Mouse (Mus musculus): ENCODE measurements at regions not wholly inside any gene's neighbourhood (a gene's known extent, or its start where the extent isn't known, plus 50 kb on each side); places are given as distances from the start of the nearest gene placed in this dataset.
A peak's percentile ranks its signal among the peaks of the same experiment; 100 is the strongest.

- no peak for DNase-seq
Observed at GRCm38 (mm10) chr6:67113261-67113660, 76.0 kb upstream of the Gadd45a start.

DNA sequence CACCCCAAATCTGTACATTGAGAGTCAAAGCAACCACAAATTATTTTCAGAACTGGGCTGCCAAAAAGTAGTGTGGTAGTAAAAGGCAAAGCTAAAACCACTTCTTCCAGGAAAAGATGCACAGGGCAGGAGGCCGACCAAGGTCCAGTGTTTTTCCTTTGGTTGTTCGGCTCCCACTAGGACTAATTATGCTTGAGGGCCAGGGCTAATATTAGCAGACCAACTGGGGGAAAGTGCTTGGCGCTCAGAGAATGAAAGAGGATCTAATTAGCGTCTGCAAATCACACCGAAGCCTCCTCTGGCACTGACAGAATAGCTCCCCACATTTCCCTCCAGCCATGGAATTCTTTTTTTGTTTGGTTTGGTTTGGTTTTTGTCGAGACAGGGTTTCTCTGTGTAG is 75.1 kb upstream of the Gadd45a start:
- no peak for DNase-seq

GRCm38 (mm10) chr6:67111581-67111980 is 74.3 kb upstream of the Gadd45a start:
- no peak for DNase-seq

DNA sequence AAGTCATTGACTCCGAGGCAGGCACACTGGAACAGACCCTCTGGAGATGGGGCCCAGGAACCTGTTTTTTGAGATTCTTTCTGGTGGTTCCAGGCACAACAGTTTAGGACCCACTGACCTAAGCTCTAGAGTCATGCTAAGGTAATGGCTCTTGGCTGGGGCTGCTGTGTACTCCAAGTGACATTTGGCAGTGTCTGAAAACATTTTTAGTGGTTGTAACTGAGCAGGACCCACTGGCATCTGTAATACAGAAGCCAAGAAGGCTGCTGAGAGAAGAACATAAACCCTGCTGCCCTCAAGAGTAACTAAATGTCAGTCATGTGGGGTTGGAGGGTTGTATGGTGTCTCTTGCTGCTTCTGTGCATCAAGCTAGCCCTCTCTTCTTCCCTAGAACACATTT is 73.1 kb upstream of the Gadd45a start:
- DNase-seq, result no peak

DNA sequence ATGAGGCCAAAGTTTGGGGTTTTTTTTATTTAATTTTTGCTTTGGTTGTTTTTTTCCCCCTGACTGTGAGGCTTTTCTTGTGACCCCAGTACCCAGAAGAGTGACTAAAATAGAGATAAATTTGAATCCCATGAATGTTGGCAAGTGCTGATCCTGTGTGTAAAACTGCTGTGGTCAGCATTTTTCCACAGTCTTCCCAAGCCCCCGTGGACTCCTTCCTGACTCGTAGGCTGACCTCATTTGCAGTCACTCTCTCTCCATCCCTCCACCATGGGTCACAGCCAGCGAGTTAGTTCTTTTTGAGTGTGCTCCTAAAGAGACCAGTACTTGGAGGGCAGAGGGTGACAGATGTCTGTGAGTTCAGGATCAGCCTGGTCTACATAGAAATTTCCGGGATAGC is 72.5 kb upstream of the Gadd45a start:
- DNase-seq, result no peak

GRCm38 (mm10) chr6:67107517-67107916 is 70.3 kb upstream of the Gadd45a start:
- DNase-seq, result no peak

GRCm38 (mm10) chr6:67106493-67106892 is 69.2 kb upstream of the Gadd45a start:
- no peak for DNase-seq

- DNase-seq, result no peak
Observed at GRCm38 (mm10) chr6:67105386-67105785, 68.1 kb upstream of the Gadd45a start.

DNA sequence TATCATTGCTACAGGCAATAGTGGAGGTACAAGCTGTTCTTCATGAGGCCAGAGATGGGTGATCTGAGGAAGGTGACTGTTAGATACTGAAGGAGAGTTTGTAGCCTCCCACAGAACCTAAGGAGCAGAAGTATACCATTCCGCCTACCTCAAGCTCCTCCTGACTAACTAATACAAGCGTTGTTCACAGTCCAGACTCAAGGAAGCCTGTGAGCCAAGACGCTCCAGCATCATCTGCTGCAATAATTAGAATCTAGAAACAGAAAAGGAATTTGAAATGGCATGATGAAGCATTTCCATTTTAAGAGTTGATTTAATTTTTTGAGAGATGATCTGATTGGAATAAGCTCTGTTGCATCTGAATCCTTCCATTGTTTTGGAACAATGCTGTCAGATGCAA is 66.9 kb upstream of the Gadd45a start:
- DNase-seq, result no peak

DNA sequence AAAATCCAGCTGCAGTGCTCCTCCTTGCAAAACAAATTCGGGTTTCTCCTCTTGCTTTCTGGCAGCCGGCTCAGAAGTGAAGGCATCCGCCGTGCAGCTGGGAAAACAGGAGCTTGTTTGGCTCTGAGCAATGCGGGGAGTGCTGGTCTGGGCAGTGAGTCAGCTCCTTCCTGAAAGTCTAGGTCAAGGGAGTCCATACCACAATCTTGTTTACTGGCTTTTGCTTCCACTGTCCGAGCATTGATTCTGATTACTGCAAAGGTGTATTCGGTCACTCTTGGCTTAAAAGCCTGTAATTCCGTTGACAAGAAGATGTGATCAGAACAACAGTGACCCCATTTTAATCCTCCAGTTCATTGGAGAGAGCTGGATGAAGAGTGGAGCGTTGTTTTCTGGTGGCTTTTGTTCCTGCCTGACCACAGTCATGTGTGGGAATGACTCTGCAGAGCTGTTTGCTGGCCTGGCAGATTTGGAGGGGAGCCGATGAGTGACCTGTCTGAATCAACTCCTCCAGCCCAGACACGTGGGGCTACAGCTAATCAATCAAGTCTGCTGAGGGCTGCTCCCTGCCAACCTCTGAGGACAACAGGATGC is 65.4 kb upstream of the Gadd45a start:
- no peak for DNase-seq

DNA sequence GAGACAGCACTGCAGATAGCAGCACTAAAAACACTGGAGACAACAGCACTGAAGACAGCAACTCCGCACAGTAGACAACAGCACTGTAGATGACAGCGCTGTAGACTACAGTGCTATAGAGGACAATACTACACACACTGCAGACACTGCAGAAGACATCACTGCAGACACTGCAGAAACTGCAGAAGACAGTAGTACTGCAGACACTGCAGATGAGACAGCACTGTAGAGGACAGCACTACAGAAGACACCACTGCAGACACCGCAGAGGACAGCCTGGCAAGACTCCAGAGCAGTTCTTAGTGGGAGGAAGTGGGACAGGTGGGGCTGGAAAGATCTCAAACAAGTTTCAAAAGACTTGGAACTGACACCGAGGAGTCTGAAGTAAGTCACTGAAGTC is 64.8 kb upstream of the Gadd45a start:
- no peak for DNase-seq

DNA sequence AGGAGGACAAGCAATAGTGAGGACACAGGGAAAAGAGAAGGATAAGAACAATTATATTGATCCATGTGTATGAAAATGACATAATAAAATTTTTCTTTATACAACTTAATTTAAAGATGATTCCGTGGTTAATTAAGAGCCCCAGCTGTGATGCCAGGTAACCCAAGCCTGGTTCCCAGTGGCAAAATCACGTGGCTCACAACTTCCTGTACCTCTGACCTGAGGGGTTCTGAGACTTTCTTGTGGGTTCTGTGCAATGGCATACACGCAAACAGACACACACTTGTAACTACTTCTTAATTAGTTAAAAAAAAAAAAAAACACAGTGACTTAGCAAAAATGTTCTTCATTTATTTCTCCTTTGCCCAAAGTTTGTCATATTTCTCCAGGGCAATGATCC is 57.2 kb upstream of the Gadd45a start:
- DNase-seq, result peak; percentile 28 to 50

DNA sequence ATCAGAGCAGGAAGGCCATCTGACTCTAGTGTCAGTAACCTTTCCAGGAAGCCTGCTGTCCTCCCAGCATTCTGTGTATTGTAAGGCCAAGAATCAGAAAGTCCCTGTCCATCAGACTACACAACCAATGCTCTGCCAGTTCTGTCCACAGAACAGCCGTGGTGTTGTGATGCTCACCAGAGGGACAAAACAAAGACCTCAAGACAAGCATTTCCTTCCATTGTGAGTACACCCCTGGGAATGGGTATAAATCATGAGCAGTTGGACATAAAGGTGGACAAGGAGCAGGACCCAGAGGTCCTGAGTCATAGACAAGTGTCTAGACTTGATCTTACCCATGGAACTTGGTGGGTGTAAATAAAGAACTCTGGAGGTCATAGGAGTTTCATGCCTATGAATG is 55.9 kb upstream of the Gadd45a start:
- DNase-seq, result no peak

GRCm38 (mm10) chr6:67090150-67090549 is 52.9 kb upstream of the Gadd45a start:
- DNase-seq, result no peak

DNA sequence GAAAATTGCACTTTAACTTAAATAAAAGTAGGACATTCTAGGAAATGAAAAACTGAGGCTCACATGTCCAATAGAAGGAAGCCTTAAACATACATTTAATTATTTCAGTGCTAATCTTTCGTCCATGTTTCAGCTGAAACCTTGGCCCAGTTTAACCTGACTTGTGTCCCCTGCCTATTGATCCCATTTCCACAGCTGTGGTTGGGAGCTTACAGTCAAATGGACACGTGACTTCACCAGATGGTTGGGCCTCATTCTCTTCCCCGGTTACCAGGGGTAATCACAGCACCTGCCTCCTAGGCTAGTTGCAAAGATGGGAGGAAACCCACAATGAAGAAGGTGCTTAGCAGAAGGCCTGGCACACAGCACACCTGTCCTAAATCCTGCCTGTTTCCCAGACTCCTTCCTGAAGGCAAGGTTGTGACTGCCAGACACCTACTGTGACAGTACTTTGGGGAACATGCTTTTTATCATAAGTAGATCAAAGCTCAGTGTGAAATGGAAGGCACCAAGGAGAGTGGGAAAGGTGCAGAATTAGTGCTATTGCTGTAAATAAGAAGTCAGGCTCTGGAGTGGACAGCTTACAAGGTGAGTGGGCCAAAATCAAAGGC is 52.4 kb upstream of the Gadd45a start:
- DNase-seq, result no peak

DNA sequence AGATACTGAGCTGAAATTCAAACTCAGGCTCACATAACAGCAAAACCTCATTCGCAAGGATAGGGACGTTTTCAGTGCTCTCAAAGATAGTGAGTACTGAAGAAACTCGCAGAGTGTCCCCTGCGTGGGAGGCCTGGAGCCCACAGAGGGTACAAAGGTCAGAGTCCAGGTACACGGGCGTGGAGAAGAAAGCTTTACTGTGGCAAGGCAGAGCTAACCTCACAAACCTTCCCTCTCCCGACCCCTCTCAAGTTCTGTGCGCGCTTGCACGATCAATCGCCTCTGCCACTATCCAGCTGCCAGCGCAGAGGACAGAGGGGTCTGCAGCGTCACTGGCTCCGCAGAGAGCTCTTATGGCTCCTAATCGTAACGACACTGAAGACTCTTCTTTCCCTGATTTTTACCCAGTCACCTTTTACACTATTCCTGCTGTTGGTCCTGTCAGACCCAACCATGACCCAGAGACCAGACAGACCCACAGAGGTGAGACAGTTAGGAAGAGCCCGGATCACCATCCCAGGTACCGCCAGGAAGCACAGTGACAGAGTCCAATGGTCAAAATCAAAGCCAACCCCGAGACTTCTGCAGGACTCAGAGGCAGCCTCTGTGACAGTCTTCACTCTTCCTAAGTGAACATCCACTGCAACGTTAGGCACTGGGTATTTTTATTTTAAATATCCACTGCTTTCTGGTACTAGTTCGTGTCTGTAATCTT is 51.6 kb upstream of the Gadd45a start:
- DNase-seq, result no peak

DNA sequence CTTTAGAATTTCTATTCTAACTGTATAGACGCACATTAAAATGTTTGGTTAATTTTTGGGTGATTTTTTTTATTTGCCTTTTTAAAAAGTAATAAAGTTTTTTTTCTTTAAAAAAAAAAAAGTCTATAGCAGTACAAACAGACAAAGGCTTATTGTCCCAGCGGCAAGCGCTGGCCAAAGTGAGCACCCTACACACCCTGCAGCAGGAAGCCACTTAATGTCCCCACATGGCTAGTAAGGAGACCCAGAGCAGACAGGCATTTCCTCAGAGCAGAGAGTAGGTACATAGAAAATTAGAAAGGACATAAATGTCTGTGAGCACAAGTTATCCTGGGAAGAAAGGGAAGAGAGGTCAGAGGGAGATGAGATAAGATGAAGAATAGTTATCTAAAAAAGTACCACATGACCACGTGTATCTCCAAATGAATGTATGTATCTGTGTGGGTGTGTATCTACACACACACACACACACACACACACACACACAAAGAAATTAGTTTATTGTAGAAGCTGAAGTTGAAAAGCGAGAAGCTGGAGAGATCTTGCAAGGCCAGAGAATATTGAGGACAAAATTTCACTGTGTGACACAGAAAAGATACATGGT is 50.7 kb upstream of the Gadd45a start:
- DNase-seq, result no peak

- DNase-seq, result no peak
Observed at GRCm38 (mm10) chr6:67087393-67087792, 50.1 kb upstream of the Gadd45a start.

Measured in thymus, postnatal 36 days (tissue).